Mouse (Mus musculus) adrenal gland, adult (tissue): Measurements from ENCODE around the gene Calr4.
A peak's percentile ranks its signal among the peaks of the same experiment; 100 is the strongest.

Experiments used
- DNase-seq, 2 experiments: peaks; one replicate each; pipeline ENCODE4 v3.0.0; 2022 to 2023; ENCODE audit warnings: low spot score in 1 of 2; ENCODE audit not compliant: inconsistent age in 2 of 2

Calr4 gene

DNA sequence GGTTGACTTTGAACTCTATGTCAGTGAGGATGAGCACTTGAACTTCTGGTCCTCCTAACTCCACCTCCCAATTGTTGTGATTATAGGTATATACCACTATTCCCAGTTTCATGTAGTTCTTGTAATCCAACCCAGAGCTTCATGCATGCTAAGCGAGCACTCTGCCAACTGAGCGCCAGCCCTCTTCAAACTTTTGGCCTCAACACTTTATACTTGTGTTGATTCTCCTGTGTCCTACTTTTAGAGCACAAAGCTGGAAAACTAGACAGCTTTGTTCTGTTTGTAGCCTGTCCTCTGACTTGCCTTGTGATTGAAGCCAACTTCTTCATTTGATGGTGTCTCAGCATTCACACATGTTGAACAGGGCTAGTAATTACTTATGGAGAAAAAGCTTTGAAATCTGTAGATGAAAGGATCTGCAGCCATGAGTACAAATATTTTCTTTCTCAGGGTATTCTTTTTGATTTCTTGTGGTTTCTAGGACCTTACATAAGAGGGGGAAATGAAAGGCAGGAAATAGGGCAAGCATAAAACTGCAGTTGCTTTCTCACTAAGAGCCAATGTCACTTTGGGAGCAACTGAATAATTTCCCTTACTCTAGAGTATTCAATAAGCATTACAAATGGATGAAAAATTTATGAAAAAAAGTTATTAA is 39.4 kb downstream of the Calr4 start:
- DNase-seq: no peak

DNA sequence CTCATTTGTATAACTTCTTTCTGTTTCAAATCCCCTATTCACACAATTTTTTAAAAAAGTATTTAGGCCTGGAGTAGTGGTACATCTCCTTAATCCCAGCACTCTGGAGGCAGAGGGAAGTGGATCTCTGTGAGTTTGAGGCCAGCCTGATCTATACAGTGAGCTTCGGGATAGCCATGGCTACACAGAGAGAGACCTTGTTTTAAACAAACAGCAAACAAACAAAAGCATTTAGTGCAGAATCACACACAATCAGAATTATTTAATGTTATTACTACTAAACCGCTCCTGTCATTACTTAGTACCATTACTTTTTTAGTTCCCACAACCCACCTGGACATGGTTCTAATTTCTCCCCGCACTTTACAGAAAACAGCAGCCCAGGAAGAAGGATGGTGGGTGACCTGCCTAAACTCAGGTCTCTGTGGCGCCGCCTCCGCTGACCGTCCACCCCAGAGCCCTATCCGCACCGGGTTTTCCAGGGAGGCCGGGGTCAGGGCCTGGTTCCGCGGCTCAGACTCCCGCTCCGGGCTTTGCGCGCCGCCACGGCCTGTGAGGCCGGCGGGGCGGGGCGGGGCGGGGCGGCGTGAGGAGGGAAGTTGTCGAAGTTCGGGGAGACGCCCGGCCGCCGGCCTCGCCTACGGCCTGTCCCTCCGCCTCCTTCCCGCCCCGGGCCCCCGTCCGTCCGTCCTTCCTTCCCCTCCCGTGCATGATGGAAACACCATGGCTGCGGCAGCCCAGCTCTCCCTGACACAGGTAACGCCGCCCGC is 45.6 kb downstream of the Calr4 start, which contains the start of gene Eps15:
Eps15 (plus strand) TSS at position 580 of the 770 bp plus-strand sequence.
- DNase-seq: peak; percentile 94 to 97

DNA sequence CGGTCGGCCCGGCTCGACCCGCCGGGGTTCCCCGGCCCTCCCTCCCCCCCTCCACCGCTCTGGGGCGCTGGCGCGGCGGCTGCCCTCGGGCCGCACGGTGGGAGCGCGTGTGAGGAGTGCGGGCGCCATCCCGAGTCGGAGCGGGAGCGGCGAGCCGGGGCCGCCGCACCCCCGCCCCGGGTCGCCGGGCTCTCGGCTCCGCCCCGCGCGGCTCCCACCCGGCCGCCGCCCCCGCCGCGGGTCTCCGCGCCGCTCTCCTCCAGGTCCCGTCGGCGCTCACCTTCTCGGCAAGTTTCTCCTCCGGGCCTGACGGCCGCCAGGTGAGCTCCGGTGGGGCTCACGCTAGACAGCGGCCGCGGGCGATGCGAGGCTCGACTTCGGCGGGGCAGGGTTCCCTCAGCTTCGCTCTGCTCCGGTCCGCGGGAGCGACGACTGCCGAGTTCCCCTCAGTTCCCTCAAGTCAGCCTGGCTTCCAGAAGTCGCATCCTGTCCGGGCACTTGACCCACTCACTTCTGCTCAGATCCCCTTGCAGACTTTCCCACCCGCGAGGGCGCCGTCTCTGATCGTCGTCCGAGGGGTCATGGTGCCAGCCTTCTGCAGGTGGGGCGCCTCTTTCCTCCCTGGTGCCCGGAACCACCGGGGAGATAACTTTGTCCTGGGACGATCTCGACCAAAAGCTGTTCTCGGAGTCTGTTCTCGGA is 46.3 kb downstream of the Calr4 start:
- peak in 1 of 2 experiments; percentile 78 for DNase-seq

- DNase-seq: peak in 1 of 2 experiments; percentile 15
Observed at GRCm38 (mm10) chr4:109281161-109281560, 46.9 kb downstream of the Calr4 start.

DNA sequence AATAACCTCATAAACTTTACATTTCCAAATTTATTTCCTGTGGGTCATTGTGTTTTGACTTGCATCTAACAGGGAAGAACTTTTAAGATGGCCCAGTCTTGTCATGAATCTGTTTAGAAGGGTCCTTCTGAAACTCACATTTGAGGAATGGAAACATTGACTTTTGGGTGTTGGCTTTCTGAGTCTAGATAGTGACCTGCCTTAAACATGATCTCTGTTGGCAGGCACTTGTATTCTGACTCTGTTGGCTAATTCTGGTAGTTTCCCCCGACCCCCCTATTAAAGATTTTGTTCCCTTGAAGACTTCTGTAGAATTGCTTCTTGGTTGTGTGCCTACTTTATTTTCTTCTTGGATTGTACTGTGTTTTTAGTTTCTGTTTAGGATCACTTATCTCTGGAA is 47.7 kb downstream of the Calr4 start:
- DNase-seq: no peak

DNA sequence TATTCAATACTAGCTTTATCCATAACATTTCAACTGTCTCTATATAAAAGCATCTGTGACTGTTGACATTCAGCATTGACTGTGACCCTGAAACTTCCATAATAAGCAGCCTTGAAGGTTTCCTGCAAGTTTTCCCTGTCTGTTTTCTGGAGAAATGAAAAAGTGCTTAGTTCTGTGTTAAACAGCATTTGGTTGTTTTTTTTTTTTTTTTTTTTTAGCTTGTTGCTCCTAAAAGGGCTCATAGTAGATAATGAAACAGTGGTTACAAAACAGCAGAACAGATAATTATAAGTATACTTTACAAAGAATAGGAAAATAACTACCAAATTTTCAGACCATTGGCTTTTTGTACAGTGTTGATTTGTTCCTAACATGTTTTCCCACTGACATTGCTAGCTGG is 60.3 kb downstream of the Calr4 start:
- no peak for DNase-seq

DNA sequence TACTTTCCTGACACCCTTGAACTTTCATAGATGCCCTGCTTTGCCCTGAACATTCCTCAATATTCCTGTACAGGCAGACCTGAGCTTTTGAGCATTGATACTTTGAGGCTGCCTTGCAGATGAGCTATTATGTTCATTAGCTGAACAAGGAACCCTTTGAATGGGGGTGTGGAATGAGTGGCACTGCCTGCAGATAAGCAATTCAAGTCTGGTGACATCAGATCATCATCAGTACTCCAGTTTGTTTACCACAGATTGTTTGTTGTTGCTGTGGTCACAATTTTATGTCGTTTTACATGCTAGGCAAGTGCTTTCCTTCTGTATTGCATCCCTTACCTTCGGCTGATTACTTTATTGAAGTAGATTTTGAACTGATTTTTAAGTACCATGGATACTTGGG is 62.2 kb downstream of the Calr4 start:
- DNase-seq: no peak

- DNase-seq: peak in 1 of 2 experiments; percentile 71
Observed at GRCm38 (mm10) chr4:109299136-109299535, 64.9 kb downstream of the Calr4 start.
